Mouse (Mus musculus): Measurements from ENCODE around the gene Numbl.
A peak's percentile ranks its signal among the peaks of the same experiment; 100 is the strongest.

The Numbl gene

DNA sequence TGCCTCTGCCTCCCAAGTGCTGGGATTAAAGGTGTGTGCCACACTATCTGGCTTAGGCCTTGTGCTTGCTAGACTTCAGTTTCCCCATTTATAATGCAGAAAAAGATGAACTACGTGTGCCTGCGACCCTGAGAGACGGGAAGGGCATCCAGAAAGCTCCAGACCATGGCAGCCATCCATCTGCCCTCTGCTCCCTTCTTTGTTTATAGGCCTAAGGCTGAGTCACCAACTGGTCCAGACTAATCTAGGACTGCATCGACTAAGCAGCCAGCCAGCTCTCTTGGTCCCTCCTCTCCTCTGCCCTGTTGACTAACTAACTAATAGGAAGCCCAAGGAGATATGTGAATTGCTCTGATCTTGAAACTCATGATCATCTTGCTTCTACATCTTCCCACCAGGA is 37.7 kb downstream of the Numbl start:
- no peak for DNase-seq (ENCODE audit: low read depth, low spot score)

DNA sequence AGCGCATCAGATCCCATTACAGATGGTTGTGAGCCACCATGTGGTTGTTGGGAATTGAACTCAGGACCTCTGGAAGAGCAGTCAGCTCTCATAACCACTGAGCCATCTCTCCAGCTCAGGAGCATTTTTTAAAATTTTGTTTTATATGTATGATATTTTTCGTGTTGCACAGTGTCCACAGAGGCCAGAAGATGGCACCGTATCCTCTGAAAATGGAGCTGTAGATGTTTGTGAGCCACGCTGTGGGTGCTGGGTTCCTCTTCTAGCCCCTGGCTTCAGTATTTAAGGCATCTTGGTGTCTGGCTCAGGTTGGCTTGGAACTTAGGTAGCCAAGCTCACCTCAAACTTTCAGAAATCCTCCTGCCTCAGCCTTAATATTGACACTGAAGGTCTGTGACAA is 38.3 kb downstream of the Numbl start:
- no peak for DNase-seq (ENCODE audit: low read depth, low spot score)

DNA sequence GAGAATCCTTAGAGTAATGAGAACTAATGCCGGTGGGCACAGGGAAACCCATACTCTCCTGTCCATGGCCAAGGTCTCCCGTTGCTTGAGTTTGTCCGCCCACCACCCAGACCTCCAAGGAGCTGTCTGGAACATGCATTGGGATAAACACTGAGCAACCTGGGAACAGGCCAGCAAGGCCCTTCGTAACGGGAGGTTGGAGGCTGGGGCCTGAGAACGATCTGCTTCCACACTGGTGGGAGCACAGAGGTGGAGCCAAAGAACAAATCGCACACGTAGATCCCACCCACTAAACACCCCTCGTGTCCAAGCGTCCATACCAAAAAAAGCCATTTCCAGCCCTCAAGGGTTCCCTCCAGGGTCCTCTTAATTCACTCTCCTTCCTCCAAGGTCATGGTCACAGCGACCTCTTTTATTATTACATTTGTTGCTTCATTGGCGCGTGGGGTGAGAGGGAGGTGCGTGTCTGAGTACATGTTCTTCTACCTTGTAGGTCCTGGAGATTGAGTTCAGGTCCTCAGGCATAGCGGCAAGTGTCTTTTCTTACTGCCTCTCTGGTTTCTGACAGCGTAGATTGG is 39.9 kb downstream of the Numbl start:
- no peak for DNase-seq (ENCODE audit: low read depth, low spot score)

DNA sequence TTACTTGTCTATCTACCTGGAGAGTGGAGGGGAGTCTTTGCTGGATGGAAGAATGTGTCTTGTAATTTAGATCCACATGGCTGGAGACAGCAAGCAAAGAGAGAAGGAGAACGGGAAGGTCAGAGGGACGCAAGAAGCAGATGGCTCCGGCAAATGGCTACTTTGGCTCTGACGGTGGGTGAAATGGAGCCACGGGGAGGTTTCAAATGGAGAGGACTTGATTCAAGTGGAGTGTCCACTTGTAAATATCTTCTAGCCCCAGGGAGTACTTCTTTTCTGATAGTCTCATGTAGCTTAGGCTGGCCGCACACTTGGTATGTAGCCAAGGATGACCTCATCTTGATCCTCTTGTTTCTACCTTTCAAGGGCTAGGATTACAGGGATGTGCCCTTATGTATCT is 40.6 kb downstream of the Numbl start:
- no peak for DNase-seq (ENCODE audit: low read depth, low spot score)

DNA sequence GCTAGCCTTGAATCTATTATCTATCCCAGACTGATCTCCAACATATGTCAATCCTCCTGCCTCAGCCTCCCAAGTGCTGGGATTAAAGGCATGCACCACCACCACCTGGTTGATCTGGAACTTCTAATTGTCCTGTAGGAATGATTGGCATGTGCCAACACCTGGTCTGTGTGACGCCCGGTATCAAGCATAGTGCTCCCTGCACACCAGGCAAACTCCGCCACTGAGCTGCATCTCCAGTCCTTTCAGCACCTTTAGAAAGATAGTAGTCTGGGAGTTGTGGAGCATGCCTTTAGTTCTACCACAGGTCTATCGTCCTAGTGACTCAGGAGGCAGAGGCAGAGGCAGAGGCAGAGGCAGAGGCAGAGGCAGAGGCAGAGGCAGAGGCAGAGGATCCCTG is 42.1 kb downstream of the Numbl start:
- no peak for DNase-seq (ENCODE audit: low read depth, low spot score)

DNA sequence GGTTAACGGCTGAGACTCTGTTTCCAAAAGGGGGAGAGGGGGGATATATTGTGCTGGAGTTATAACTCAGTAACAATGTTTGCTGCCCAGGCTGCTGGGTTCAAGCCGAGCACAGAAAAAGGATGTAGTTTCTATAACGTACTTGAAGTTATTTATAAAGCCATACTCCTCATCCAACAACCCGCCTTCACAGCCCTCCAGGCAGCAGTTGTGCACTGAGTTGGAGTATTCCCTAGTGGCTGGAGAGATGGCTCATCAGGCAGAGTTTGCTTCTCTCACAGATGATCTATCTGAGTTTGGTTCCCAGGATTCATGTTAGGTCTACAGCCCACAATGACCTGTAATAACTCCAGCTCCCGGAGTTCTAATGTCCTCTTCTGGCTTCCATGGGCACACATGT is 42.6 kb downstream of the Numbl start:
- no peak for DNase-seq (ENCODE audit: low read depth, low spot score)

DNA sequence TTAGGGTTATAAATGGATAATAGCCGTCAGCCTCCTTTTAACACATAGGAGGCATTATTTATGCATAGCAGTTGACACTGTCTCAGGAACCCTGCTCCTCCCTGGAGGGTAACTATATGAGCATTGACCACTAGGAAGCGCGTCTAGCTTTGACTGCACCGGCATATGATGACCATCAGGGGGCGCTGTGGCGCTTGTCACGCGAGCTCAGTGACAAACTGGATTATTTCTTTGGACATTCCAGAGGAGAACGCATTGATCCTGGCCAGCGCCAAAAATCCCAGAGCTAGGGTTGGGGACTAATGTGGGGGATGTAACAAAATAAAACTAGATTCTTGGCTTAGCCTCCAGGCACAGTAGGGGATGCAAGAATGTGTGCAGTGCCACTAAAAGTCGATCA is 43.9 kb downstream of the Numbl start:
- DNase-seq (ENCODE audit: low read depth, low spot score): peak; percentile 40

DNA sequence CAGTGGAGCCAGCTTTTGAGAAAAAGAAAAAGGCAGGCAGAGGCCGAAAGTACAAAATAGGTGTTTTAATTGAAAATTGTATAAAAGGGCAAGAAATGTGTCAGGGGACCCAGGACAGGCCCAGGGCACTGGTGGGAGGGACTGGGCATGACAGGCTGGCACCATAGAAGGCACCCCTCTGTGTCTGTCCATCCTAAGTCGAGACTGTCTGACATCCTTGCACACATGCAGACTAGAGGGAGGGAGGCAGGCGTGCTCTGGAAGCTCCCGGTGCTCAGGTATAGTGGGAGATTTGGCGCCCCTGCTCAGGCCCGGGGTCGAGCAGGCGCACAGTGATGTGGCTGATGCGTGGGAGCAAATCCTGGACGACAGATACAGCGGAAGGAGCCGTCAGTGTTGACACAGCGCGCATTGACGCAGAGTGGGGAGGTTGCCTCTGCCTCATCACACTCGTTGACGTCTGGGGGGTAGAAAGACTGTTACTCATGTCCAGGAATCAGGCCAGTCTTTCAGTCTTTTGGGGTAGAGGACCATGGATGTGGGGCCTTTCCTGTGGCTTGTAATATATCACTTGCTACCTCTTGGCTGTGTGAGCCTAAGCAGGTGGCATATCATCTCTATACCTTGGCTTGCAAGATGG is 47.0 kb downstream of the Numbl start:
- DNase-seq (ENCODE audit: low read depth, low spot score): no peak

DNA sequence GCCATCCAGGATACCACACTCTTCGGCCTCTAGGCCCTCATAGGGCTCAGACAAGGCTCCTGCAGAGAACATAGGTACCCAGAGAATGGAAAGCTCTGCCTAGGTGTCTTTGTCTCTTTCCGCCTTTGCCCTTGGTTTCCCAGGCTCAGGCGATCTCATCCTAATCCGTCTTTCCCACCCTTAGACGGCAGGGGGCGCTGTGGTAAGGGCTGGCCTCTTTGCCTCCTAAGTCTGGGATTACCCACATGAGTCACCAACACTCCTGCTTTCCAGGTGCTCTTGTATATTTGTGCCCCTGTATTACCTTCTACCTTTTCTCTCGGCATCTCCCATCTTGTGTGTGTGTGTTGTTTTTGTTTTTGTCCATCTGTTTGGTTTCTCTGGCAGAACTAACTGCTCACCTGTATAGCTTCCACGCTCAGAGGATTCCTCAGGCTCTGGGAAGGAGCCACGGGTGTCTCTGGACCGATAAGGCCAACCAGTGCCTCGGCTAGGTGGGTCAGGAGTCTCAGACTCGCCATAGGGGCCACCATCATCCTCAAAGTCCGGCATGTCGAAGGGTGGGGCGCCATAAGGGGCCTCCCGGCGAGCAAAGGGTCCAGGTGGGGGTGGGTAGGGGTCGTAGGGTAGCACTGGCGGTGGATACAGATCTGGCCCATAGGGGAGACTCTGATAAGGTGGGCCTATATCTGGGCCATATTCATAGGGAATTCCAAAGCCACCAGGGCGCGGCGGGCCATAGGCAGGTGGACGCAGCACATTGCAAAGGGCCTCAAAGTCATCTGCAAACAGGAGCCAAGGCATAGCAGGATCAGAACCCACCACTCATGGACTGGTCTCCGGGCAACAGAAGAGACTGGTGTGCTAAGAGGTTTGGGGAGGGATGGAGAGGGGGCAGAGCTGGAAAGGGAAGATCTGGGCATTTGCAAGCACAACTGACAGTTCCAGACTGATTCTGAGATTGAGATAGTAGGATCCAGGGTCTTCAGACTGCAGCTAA is 48.2 kb downstream of the Numbl start:
- DNase-seq (ENCODE audit: low read depth, low spot score): no peak

DNA sequence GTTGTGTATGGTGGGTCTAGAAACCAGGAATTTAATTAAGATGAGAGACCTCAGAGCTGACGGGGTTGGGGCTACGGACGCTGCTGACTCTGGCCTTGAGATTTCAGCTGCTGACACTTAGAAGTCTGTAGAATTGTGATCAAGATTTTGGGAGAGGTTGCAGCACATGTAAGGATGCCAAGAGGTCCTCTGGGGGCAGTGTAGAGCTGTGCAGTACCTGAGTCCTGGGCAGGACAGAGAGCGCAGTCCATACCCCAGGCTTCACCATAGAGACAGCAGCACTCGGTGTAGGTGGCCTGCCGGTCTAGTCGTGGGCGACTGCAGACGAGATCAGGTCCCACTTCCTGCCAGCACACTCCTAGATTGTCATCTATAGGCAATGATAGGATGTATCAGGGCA is 49.3 kb downstream of the Numbl start:
- DNase-seq (ENCODE audit: low read depth, low spot score): no peak

DNA sequence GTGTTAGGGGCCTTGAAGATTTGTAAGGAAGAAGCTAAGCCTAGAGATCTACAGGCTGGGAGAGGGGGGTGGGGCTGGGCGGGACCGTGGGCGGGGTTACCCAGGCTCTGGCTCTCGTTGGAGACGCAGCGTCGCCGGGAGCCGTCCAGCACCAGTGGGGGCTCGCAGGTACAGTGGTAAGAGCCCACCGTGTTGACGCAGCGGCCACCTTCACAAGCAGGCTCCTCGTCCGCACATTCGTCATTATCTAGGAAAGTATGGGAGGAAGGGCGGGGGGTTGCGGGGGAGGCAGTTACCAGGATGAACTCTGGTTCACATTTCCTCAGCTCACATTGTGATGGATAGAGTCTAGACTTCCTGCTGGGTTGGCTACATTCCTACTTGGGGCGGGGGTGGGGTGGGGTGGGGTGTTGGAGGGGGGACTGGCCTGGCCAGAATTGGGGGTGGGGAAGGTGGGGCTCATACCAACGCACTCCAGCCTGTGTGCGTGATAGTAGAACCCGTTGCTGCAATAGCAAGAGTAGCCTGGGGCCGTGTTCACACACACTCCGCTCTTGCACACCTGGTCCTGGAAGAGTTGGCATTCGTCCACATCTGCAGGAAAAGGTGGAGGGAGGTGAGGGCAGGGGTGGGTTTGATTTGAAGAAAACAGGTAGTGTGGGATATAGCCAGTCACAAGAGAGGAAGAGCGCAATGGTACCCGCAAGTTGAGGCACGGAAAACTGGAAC is 50.8 kb downstream of the Numbl start:
- DNase-seq (ENCODE audit: low read depth, low spot score): no peak

DNA sequence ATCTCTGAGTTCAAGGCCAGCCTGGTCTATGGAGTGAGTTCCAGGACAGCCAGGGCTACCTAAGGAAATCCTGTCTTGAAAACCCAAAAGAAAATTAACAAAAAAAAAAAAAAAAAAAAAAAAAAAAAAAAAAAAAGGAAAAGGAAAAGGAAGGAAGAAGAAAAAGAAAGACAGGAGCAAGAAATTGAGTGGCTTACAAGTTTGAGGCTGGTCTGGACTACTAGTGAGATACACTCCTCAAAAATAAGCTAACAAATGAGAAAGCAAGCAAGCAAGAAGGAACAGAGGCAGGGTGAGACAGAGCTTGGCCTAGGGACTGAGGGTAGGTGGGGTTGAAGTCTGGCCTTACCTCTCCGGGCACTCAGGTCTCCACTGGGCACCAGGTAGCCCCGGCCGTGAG is 51.6 kb downstream of the Numbl start:
- no peak for DNase-seq (ENCODE audit: low read depth, low spot score)

DNA sequence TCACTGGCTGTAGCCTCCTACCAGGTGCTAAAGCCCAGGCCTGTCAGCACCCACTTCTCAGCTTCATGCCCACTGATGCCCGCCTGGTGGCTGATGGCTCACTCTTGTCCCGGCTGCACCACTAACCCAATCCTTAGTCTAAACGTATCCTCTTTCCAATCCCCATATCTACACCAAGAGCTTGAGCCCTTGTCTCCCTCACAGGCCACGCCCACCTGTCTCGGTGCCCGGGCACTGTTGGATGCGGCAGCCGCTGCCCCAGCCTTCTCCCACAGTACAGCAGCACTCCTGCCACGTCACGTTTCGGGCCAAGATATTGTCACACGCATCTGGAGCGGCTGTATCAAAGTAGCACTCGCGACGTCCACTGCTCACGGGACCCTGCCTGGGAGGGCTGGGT is 52.1 kb downstream of the Numbl start:
- no peak for DNase-seq (ENCODE audit: low read depth, low spot score)

DNA sequence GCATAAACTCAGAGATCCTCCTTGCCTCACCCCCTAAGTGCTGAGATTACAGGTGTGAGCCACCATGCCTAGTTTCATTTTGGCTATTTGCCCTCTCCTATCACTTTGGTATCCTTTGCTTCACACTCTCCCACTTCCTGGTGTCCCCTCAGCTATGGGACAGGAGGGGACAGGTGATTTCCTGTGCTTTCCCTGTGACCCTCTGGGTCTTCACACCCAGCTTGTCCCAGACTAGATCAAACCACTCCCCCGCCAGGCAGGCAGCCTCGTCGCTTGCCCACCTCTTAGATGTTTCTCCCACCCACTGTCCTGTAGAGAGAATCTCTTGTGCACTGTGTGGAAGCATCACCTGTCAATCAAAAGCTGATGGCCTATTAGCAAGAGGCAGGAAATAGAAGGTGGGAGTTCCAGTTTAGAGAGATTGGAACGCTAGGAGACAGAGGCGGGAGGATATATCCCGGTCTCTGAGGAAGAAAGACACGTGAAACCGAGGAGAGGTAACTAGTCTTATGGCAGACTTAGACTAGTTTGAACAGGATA is 52.8 kb downstream of the Numbl start:
- DNase-seq (ENCODE audit: low read depth, low spot score): no peak

DNA sequence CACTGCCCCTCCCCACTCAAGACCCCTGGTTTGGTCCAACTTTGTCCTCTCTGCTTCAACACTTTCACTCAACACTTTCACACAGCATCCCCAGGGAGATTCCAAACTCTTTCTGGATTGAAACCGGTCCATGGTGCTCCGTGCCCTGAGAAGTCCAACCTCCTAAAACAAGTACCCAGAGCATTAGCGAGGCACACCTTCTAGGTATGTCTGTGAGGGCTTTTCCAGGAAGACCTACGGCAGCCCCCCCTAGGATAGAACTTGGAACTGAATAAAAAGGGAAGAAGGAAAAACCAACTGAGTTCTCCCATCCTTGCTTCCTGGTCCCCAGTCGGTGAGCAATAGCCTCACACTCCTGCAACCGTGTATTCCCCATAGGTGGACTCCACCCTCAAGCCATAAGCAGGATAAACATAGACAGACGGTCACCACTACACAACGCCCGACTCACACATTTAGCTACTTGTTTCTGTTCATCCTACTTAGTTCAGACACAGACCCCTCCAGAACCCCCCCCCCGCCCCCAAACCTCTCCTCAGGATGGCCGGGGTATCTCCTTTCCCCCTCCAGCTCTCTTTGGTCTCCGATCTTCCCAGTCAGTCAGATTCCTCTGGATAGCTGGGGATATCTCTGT is 53.5 kb downstream of the Numbl start:
- DNase-seq (ENCODE audit: low read depth, low spot score): no peak

DNA sequence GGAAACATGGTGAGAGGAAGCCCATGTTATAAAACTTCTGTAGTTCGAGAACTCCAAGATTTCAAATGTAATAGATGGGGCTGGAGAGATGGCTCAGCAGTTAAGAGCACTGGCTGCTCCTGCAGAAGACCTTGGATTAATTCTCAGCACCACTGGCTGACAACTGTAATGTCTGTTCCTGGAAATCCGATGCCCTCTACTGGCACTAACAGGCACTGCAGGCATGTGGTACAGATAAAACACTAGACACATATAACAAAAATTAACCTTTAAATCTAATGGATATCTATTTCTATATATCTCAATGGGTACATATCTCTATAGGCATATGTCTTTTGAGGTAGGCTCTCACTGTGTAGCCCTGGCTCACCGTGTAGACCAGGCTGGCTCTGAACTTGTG is 56.2 kb downstream of the Numbl start:
- no peak for DNase-seq (ENCODE audit: low read depth, low spot score)

DNA sequence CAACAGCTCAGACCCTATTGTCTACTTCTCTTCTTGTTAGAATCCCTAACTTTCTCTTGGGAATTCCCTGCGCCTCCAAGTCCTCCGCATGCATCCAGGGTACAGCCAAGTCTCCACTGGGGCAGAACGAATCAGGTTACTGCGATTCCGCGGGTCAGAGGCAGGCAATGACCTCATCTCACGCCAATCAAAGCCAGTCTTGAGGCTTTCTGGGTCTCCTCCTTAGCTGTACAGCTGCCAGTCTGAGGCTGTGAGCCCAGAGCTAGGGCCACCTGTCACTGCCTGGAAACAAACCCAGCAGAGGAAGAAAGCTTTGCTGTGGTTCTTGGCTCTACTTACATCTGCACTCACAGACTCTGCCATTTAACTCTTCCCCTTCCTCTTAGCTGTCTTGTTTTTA is 57.7 kb downstream of the Numbl start:
- no peak for DNase-seq (ENCODE audit: low read depth, low spot score)

DNA sequence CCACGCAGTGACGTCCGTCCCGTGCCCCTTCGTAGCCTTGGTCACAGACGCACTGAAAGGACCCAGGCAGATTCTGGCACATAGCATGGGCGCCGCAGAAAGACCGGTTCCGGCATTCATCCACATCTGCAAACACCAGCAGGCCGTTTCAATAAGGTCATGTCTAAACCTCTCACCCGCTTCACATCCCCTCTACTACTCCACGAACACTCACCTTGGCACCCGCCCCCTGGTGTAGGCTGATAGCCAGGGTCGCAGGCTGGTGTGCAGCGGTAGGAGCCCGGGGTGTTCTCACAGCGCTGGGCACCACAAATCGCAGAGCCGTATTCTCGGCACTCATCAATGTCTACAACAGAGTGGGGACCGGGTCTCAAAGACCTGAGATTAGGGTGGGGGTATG is 61.2 kb downstream of the Numbl start:
- DNase-seq (ENCODE audit: low read depth, low spot score): no peak

DNA sequence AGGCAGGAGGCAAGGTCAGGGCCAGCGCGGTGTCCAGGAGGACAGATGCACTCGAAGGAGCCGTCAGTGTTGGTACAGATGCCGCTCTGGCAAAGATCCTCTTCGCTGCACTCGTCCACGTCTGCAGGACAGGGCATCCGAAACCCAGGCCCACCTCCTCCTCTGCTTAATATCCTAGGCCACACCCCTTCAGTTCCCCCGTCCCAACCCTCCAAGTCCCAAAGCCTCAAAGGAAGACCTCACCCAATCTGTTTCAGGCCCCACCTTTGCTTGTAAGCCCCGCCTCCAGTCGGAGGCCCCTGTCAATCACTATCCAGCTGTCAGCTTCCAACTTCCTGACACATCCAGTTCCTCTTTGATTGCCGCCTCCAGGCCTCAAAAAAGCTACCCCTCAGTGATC is 64.1 kb downstream of the Numbl start:
- DNase-seq (ENCODE audit: low read depth, low spot score): no peak

DNA sequence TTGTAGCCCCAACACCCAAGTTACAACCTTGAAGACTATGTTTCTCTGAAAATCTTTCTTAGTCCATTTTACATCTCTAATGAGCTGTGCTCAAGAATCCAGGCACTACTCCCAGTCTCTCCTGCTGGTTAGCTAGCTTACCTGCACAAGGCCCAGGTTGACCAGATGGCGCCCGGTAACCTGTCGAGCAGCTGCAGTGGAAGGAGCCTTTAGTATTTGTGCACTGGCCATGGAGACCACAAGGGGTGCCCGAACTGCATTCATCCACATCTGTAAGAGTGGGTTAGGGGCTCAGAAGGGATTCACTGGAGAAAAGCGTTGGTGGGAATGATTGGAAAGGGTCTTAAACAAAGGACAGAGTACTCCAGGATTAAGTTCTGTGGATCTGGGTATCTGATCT is 64.8 kb downstream of the Numbl start:
- DNase-seq (ENCODE audit: low read depth, low spot score): no peak

DNA sequence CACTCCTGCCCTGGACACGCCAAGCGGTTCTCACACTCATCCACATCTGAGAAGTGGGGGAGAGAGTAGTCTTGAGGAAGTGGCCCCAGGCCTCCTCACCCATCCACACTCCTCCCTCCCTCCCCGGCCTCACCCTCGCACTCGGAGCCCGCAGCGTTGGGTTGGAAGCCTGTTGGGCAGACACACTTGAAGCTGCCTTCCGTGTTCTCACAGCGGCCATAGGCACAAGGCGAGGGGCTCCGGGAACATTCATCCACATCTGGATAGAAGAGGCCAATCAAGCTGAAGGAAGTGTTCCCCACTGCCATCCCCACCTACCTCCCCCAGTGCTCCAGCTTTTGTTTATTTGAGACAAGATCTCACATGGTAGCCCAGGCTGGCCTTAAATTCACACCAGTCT is 65.9 kb downstream of the Numbl start:
- no peak for DNase-seq (ENCODE audit: low read depth, low spot score)
